Mouse (Mus musculus) G1E (cell line): ENCODE measurements around the gene Snrpn. TPM values are rescaled to one million over a fixed set of nuclear protein-coding genes. Genes with fewer than 3 reads are reported as not detected.

Experiments
- ATAC-seq: 2 replicates; pipeline ENCODE4 v1.8.0; 2016; ENCODE audit warnings: mild to moderate bottlenecking; ENCODE audit not compliant: insufficient number of reproducible peaks, poor library complexity, low FRiP score, severe bottlenecking; ENCODE audit errors: extremely low read depth
- DNase-seq: peaks from one replicate; pipeline ENCODE4 v3.0.0; 2012; ENCODE audit warnings: low spot score
- H3K27me3 ChIP-seq: 2 replicates; pipeline ENCODE4 v1.6.1; 2012; ENCODE audit warnings: mild to moderate bottlenecking, low read length, inconsistent platforms; ENCODE audit not compliant: insufficient read depth
- H3K36me3 ChIP-seq: replicated peaks from 2 replicates; pipeline ENCODE3; 2012; ENCODE audit warnings: mild to moderate bottlenecking, inconsistent platforms
- H3K4me1 ChIP-seq: 2 replicates; pipeline ENCODE4 v1.6.1; 2012; ENCODE audit warnings: low read depth, low read length, inconsistent platforms, mixed read lengths; ENCODE audit not compliant: insufficient read depth
- H3K4me3 ChIP-seq: 2 replicates; pipeline ENCODE4 v1.5.1; 2012; ENCODE audit warnings: low read depth, mild to moderate bottlenecking, inconsistent platforms, low read length, moderate library complexity, mixed read lengths
- H3K9me3 ChIP-seq: replicated peaks from 2 replicates; pipeline ENCODE4 v1.6.1; 2012; ENCODE audit warnings: inconsistent platforms
- CTCF ChIP-seq: IDR thresholded peaks from 2 replicates; pipeline ENCODE4 v1.5.1; 2012; ENCODE audit warnings: low read depth, low read length, inconsistent platforms, mixed read lengths
- GATA1 ChIP-seq: IDR thresholded peaks from 2 replicates; pipeline ENCODE4 v1.6.1; 2012; ENCODE audit warnings: borderline replicate concordance, low read length, inconsistent platforms, mixed read lengths
- GATA2 ChIP-seq: IDR thresholded peaks from 2 replicates; pipeline ENCODE4 v1.6.1; 2012; ENCODE audit warnings: low read depth, low read length, inconsistent platforms, borderline replicate concordance
- POLR2AphosphoS5 ChIP-seq: IDR thresholded peaks from 2 replicates; pipeline ENCODE4 v1.6.1; 2012; ENCODE audit warnings: low read depth, low read length, inconsistent platforms; ENCODE audit not compliant: insufficient replicate concordance
- TAL1 ChIP-seq: conservative IDR thresholded peaks from 2 replicates; pipeline ENCODE4 v1.6.1; 2012; ENCODE audit warnings: low read depth, low read length, inconsistent platforms, mixed read lengths
- polyA plus RNA-seq: library from polyadenylated mRNA; stranded (reverse); fragments of >175 nt; gene quantifications from 2 replicates; pipeline ENCODE4 v1.2.3, GENCODE M21; 2012
- total RNA-seq, 2 experiments: library from RNA; stranded (forward) in 1 of 2; stranded (reverse) in 1 of 2; fragments of 200-1000 nt in 1 of 2; fragments of >200 nt in 1 of 2; fragmentation: Nextera tagmentation in 1 of 2; gene quantifications; 2 replicates each; pipeline ENCODE4 v1.2.3; 2014 to 2017

The Snrpn gene
- total and polyA plus RNA-seq, 3 experiments, result 27.7 to 102 (median 80.8) TPM

DNA sequence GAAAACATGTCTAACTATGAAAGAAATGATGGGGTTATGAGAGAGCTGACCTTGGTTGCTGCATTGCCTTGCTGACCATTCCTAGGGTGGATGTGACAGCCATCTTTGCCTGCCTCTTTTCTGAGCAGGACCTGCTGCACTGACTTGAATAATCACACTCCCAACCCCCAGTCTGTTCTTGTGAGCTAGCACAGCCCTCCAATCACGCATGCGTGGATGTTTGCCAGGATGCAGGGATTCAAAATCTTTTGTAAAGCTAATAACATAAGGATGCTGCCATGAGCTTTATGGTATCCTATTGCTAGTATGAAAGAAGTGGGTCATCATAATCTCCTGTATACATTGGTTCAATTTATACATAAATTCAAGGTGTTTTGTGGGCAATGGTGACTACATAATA is 63.7 kb downstream of the Snrpn start:
- no peaks in the 10 kb centered on the region for H3K4me1 ChIP-seq
- H3K27me3 ChIP-seq, result no peaks in the 10 kb centered on the region
- H3K36me3 ChIP-seq, result no peaks in the 10 kb centered on the region
- no peak for ATAC-seq
- no peaks in the 10 kb centered on the region for H3K9me3 ChIP-seq
- no peak for DNase-seq
- no peak overlapping the region for H3K4me3 ChIP-seq
- TF ChIP-seq GATA2 (no peak), CTCF (no peak), GATA1 (no peak), TAL1 (no peak), POLR2AphosphoS5 (no peak)

DNA sequence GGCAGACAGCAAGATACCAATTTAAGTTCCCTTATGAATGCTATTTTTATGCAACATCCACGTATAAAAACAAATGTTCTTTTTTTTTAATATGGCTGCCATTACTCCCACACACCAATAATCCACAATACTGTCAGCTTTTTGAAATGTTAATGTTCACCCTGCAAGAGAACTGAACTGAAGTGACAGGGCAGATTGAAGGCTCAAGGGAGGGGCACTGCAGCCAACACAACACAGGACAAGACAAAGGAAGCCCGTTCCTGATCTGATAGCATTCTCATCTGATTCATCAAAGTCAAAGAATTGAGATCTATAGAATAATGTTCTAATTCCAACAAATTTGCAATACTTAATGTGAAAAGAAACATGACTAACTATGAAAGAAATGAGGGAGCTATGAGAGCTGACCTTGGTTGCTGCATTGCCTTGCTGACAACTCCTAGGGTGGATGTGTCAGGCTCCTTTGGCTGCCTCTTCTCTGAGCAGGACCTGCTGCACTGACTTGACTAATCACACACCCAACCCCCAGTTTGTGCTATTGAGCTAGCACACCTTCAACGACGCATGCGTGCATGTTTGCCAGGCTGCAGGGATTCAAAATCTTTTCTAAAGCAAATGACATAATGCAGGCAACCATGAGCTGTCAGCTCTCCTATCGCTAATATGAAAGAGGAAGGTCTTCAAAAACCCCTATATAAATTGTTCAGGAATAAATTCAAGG is 92.4 kb downstream of the Snrpn start:
- H3K9me3 ChIP-seq, result no peaks in the 10 kb centered on the region
- no peak overlapping the region for H3K4me3 ChIP-seq
- no peaks in the 10 kb centered on the region for H3K36me3 ChIP-seq
- ATAC-seq, result no peak
- no peaks in the 10 kb centered on the region for H3K4me1 ChIP-seq
- DNase-seq, result no peak
- H3K27me3 ChIP-seq, result no peaks in the 10 kb centered on the region
- TF ChIP-seq POLR2AphosphoS5 (no peak), GATA1 (no peak), TAL1 (no peak), GATA2 (no peak), CTCF (no peak)

DNA sequence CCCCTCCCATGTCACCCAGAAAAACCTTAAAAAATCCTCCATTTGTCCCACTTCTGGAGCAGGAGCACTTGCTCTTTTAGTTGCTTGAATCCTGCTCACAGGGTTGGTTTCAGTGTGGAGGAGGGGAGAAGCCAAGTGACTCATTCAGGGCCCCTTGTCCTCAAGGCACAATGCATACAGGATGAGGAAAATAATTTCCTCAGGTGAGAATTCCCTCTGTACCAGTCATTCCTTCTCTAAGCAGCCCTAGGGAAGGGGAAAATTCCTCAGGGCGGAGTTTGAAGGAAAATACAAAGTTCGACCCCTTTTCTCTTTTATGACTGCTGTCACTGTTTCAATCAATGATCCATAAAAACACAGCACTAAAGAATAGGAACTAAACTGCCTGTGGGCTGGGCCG is 126.8 kb downstream of the Snrpn start:
- ATAC-seq (no peak), DNase-seq (no peak)
- TF ChIP-seq CTCF, result no peak
- TF ChIP-seq GATA2, result no peak
- TF ChIP-seq POLR2AphosphoS5, result no peak
- TF ChIP-seq GATA1, result no peak
- TF ChIP-seq TAL1, result no peak
- H3K27me3 ChIP-seq, result no peaks in the 10 kb centered on the region
- H3K36me3 ChIP-seq, result no peaks in the 10 kb centered on the region
- no peaks in the 10 kb centered on the region for H3K9me3 ChIP-seq
- H3K4me3 ChIP-seq, result no peak overlapping the region
- no peaks in the 10 kb centered on the region for H3K4me1 ChIP-seq

DNA sequence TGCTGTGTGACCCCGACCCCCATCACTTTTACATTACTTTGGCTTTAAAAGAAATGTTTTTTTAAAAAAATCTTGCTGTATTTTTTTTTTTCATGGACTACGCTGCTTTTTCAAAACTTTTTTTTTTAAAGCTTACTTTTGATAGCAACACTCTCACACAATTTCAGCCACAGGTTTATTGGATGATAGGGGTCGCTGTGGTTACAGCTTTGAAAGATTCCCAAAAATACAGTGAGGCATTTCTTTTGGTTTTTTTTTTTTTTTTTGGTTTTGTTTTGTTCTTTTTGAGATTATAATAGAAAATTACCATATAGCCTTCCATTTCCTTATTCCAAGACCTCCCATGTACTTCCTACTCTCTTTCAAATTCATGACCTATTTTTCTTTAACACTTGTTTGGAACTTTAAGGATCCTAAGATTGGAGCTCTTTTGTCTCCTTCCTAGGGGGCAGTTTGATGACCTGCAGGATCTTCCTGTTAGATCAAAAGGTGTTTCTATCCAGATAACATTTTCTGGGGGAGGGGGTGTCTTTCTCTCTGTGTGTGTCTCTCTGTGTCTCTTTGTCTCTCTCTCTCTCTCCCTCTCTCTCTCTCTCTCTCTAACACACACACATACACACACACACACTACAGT is 132.2 kb downstream of the Snrpn start:
- no peak for TF ChIP-seq GATA1
- no peak for TF ChIP-seq TAL1
- no peak for TF ChIP-seq POLR2AphosphoS5
- TF ChIP-seq CTCF, result no peak
- Histone ChIP-seq H3K36me3 (no peaks in the 10 kb centered on the region), H3K9me3 (peaks cover 8% of the 10 kb centered on the region), H3K4me1 (peaks cover 7% of the 10 kb centered on the region), H3K4me3 (no peak overlapping the region), H3K27me3 (no peaks in the 10 kb centered on the region)
- ATAC-seq (no peak), DNase-seq (no peak)

DNA sequence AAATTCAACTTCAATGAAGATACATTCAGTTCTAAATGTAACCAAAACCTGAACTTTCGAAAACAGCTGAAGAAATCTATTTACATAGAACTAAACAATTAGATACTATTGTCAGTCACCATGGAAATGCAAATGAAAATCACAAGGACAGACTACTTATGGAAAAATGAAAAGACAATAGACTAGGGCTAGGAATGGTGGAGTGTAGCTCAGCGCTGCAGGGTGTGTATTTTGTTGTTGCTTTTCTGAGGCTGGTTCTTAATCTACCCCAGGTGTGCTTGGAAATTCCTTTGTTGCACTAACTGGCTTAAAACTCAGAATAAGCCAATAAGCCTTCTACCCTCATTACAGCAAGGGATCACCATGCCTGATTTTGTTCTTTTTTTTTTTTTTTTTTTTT is 133.8 kb downstream of the Snrpn start:
- DNase-seq, result no peak

DNA sequence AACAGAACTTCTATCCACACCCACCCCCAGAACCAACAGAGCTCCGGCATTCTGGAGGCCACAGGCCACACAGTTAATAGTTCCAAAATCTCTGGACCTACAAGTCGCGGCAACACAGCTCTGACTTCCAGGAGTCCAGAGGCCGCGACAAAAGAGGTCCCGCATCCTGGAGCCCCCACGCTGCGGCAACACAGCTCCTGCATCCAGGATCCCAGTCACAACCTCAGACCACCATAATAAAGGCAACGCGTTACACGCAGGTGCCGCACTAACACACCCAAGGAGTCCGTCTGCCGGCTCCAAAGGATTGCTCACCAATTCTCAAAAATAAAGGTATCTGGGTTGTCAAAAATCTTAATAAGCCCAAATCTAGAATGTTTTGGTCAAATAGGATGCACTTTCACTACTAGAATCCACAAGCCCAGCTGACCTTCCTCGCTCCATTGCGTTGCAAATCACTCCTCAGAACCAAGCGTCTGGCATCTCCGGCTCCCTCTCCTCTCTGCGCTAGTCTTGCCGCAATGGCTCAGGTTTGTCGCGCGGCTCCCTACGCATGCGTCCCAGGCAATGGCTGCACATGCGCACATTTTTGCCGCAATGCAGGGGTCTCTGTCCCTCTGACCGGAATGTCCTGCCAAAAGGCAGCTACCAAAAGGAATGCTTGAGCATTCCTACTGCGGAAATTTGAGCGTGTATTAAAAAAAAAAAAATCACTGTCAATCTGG is 135.3 kb downstream of the Snrpn start, which contains the start of the genes Snurf and Gm38393:
Gene Snurf, minus strand, starts transcription at position 444 of the 725 bp plus-strand sequence.
Gene Gm38393, minus strand, starts transcription at position 459 of the 725 bp plus-strand sequence.
- TF ChIP-seq CTCF (no peak), GATA2 (no peak), TAL1 (no peak), POLR2AphosphoS5 (no peak), GATA1 (no peak)
- peak; percentile 2 for DNase-seq
- peaks cover 8% of the 10 kb centered on the region for H3K9me3 ChIP-seq
- H3K4me1 ChIP-seq, result peaks cover 9% of the 10 kb centered on the region
- ATAC-seq, result peak; percentile 48; the same call in 1 of the 2 replicates
- H3K27me3 ChIP-seq, result no peaks in the 10 kb centered on the region
- no peaks in the 10 kb centered on the region for H3K36me3 ChIP-seq
- peak within 1 kb of the TSS; percentile 76 for H3K4me3 ChIP-seq

More for the DNA sequence above, 133.8 kb downstream of the Snrpn start:
- Histone ChIP-seq H3K4me1 (peaks cover 9% of the 10 kb centered on the region), H3K36me3 (no peaks in the 10 kb centered on the region), H3K9me3 (peaks cover 8% of the 10 kb centered on the region), H3K27me3 (no peaks in the 10 kb centered on the region), H3K4me3 (no peak overlapping the region)
- ATAC-seq, result no peak
- TF ChIP-seq TAL1, result no peak
- no peak for TF ChIP-seq CTCF
- no peak for TF ChIP-seq GATA2
- TF ChIP-seq GATA1, result no peak
- TF ChIP-seq POLR2AphosphoS5, result no peak
